Comparison of ENCODE assay signal across 11 mouse cellular contexts in genomic region chr10:61474344-61474743, GRCm38 (mm10). TPM values are rescaled to one million over a fixed set of nuclear protein-coding genes. Genes with fewer than 3 reads are reported as not detected.
DNase-seq lines count a peak whose midpoint lies in the region; ATAC-seq and TF ChIP-seq lines count a peak whose summit lies in the region.
"Had no signal": no experiment of that assay in that cellular context is flagged by ENCODE, and none has a peak within 500 bp of the region (broad histone marks: within the 10 kb centered on the region; RNA-seq: fewer than 3 reads in every experiment).

No protein-coding gene starts in this region.

- TF ChIP-seq POLR2A in thymus, adult 2 months (IDR thresholded peaks at IDR 0.05; ENCODE audit: control insufficient read depth, extremely low read depth, insufficient read depth, low read length, poor library complexity), result no peak

- H3K4me2 ChIP-seq in forebrain, embryonic 15.5 days (replicated peaks), result peak overlapping the region; percentile 97
- peak overlapping the region; percentile 78 for H3K4me2 ChIP-seq in neural tube, embryonic 15.5 days

- H3K9ac ChIP-seq in forebrain, embryonic 15.5 days (replicated peaks), result peak overlapping the region; percentile 82
- peak overlapping the region; percentile 6; the same call in 1 of the 2 replicates for H3K9ac ChIP-seq in neural tube, embryonic 15.5 days (replicated peaks)
- H3K9ac ChIP-seq: intestine, embryonic 15.5 days; lung, embryonic 15.5 days had no signal

- ATAC-seq in forebrain, embryonic 15.5 days (replicated peaks), result no peak
- no peak for ATAC-seq in neural tube, embryonic 15.5 days (ENCODE audit: low FRiP score)
- ATAC-seq: intestine, embryonic 15.5 days had no signal

- no peaks in the 10 kb centered on the region for H3K36me3 ChIP-seq in forebrain, embryonic 15.5 days
- no peaks in the 10 kb centered on the region for H3K36me3 ChIP-seq in macrophage (ENCODE audit: inconsistent target)
- no peaks in the 10 kb centered on the region for H3K36me3 ChIP-seq in neural tube, embryonic 15.5 days
- no peaks in the 10 kb centered on the region for H3K36me3 ChIP-seq in thymus, adult 2 months (ENCODE audit: control insufficient read depth, insufficient read depth, low read length)
- H3K36me3 ChIP-seq: intestine, embryonic 15.5 days; lung, embryonic 15.5 days had no signal

- peak; percentile 11 for DNase-seq in lung, postnatal 36 days
- no peak for DNase-seq in lung, postnatal 4 days
- DNase-seq in left cerebral cortex, adult 8-10 months (ENCODE audit: low spot score in 2 of 2), result no peak
- no peak for DNase-seq in thymus, adult 2 months
- DNase-seq: right cerebral cortex, postnatal 4 days had no signal

- H3K27ac ChIP-seq in forebrain, embryonic 15.5 days (replicated peaks), result no peak overlapping the region
- H3K27ac ChIP-seq in macrophage, result peak overlapping the region; percentile 16; the same call in 1 of the 2 replicates
- H3K27ac ChIP-seq in neural tube, embryonic 15.5 days (replicated peaks), result no peak overlapping the region
- H3K27ac ChIP-seq in thymus, adult 2 months (ENCODE audit: control insufficient read depth, insufficient read depth, low read length), result no peak overlapping the region
- H3K27ac ChIP-seq: intestine, embryonic 15.5 days; lung, embryonic 15.5 days had no signal

- no peaks in the 10 kb centered on the region for H3K9me3 ChIP-seq in forebrain, embryonic 15.5 days
- H3K9me3 ChIP-seq in neural tube, embryonic 15.5 days (replicated peaks), result no peaks in the 10 kb centered on the region
- H3K9me3 ChIP-seq: intestine, embryonic 15.5 days; lung, embryonic 15.5 days had no signal

- 74% methylated on average over 1 of the region's 1 CpGs for WGBS in forebrain, embryonic 15.5 days
- 9% methylated on average over 1 of the region's 1 CpGs for WGBS in macrophage (ENCODE audit: missing documents)
- WGBS in neural tube, embryonic 15.5 days, result 84% methylated on average over 1 of the region's 1 CpGs
- 71% methylated on average over 1 of the region's 1 CpGs for WGBS in thymus, adult 2 months

- H3K4me1 ChIP-seq in forebrain, embryonic 15.5 days, result peaks cover 29% of the 10 kb centered on the region
- peaks cover 23% of the 10 kb centered on the region for H3K4me1 ChIP-seq in neural tube, embryonic 15.5 days
- peaks cover 9% of the 10 kb centered on the region for H3K4me1 ChIP-seq in thymus, adult 2 months (replicated peaks; ENCODE audit: control insufficient read depth, insufficient read depth, low read length)

- H3K4me3 ChIP-seq in forebrain, embryonic 15.5 days, result peak overlapping the region; percentile 71
- no peak overlapping the region for H3K4me3 ChIP-seq in macrophage (ENCODE audit: inconsistent target)
- H3K4me3 ChIP-seq in neural tube, embryonic 15.5 days (replicated peaks), result peak overlapping the region; percentile 76; the same call in 1 of the 2 replicates
- no peak overlapping the region for H3K4me3 ChIP-seq in thymus, adult 2 months (ENCODE audit: control insufficient read depth, insufficient read depth, low read length)

- H3K27me3 ChIP-seq in forebrain, embryonic 15.5 days, result no peaks in the 10 kb centered on the region
- no peaks in the 10 kb centered on the region for H3K27me3 ChIP-seq in neural tube, embryonic 15.5 days (replicated peaks)
- H3K27me3 ChIP-seq in thymus, adult 2 months (ENCODE audit: control insufficient read depth, insufficient read depth, low read length), result no peaks in the 10 kb centered on the region
- H3K27me3 ChIP-seq: intestine, embryonic 15.5 days; lung, embryonic 15.5 days had no signal

- TF ChIP-seq CTCF in thymus, adult 2 months (IDR thresholded peaks at IDR 0.05; ENCODE audit: borderline replicate concordance, control insufficient read depth, extremely low read depth, insufficient read depth, low read length, poor library complexity), result no peak

- H3K79me2 ChIP-seq in macrophage (ENCODE audit: inconsistent target), result no peaks in the 10 kb centered on the region

RNA-seq across cellular contexts. Expression of gene Lrrc20, which starts 1.3 kb away (rescaled TPM):
- 22.1 and 23.0 TPM in 2 replicates for polyA plus RNA-seq in forebrain, embryonic 15.5 days (2015; fragmentation: Nextera tagmentation; extraction: Ambion mirVana)
- total RNA-seq in macrophage (2018; cell fraction: chromatin; rRNA removed), result 1 to 10 TPM in 13 of 26 experiments, under 1 TPM in 7, not detected in 6; 0.31 to 2.4 (median 1.1) TPM
- total RNA-seq in macrophage (2018; cell fraction: cytosol; rRNA removed), result 1 to 10 TPM; 2.8 to 6.3 (median 4.0) TPM
- 1 to 10 TPM in 23 of 26 experiments, under 1 TPM in 3; 0.58 to 4.5 (median 2.0) TPM for total RNA-seq in macrophage (2018; cell fraction: nucleus; rRNA removed)
- polyA plus RNA-seq in macrophage (2018), result 4.4 to 7.4 TPM (median 5.7 TPM) in 3 replicates
- 12.1 and 14.5 TPM in 2 replicates for polyA plus RNA-seq in neural tube, embryonic 15.5 days (2015; fragmentation: Nextera tagmentation; extraction: Ambion mirVana)
- 10 to 100 TPM; 18.8 to 22.2 (median 20.4) TPM for total RNA-seq in left cerebral cortex, adult 8-10 months (2022)
- polyA plus RNA-seq in thymus, adult 2 months (2012; rRNA removed), result 9.8 and 10.9 TPM in 2 replicates

RNA-seq across cellular contexts. Expression of gene Eif4ebp2, which starts 21.9 kb away (rescaled TPM):
- polyA plus RNA-seq in forebrain, embryonic 15.5 days (2015; fragmentation: Nextera tagmentation; extraction: Ambion mirVana), result 89.3 and 94.1 TPM in 2 replicates
- 10 to 100 TPM in 15 of 26 experiments, 1 to 10 TPM in 11; 2.9 to 45.4 (median 13.6) TPM for total RNA-seq in macrophage (2018; cell fraction: chromatin; rRNA removed)
- 100 to 1,000 TPM in 1 of 26 experiments, 10 to 100 TPM in 25; 25.7 to 101 (median 38.0) TPM for total RNA-seq in macrophage (2018; cell fraction: cytosol; rRNA removed)
- 10 to 100 TPM; 15.5 to 91.4 (median 29.0) TPM for total RNA-seq in macrophage (2018; cell fraction: nucleus; rRNA removed)
- 33.2 to 68.3 TPM (median 40.1 TPM) in 3 replicates for polyA plus RNA-seq in macrophage (2018)
- 44.1 and 57.0 TPM in 2 replicates for polyA plus RNA-seq in neural tube, embryonic 15.5 days (2015; fragmentation: Nextera tagmentation; extraction: Ambion mirVana)
- total RNA-seq in left cerebral cortex, adult 8-10 months (2022), result 10 to 100 TPM; 42.8 to 45.8 (median 44.4) TPM
- polyA plus RNA-seq in thymus, adult 2 months (2012; rRNA removed), result 277 and 313 TPM in 2 replicates

RNA-seq across cellular contexts. Expression of gene Nodal, which starts 56.6 kb away (rescaled TPM):
- 0.19 and 0.36 TPM in 2 replicates for polyA plus RNA-seq in forebrain, embryonic 15.5 days (2015; fragmentation: Nextera tagmentation; extraction: Ambion mirVana)
- not detected for total RNA-seq in macrophage (2018; cell fraction: chromatin; rRNA removed)
- total RNA-seq in macrophage (2018; cell fraction: cytosol; rRNA removed), result under 1 TPM in 5 of 26 experiments, not detected in 21; 0.07 to 0.15 (median 0.13) TPM
- not detected for total RNA-seq in macrophage (2018; cell fraction: nucleus; rRNA removed)
- not detected in 3 replicates for polyA plus RNA-seq in macrophage (2018)
- 0.14 and 0.23 TPM in 2 replicates for polyA plus RNA-seq in neural tube, embryonic 15.5 days (2015; fragmentation: Nextera tagmentation; extraction: Ambion mirVana)
- total RNA-seq in left cerebral cortex, adult 8-10 months (2022), result under 1 TPM; 0.21 to 0.30 (median 0.22) TPM
- polyA plus RNA-seq in thymus, adult 2 months (2012; rRNA removed), result 0.05 and 0.17 TPM in 2 replicates
- polyA plus RNA-seq: limb, embryonic 11.5 days had no signal

Comparison
In these comparisons a context has a peak if more than half of its experiments do, and no peak if none do; other contexts are left out.
1. H3K4me3 ChIP-seq: peak in forebrain, embryonic 15.5 days (single experiment) and neural tube, embryonic 15.5 days (single experiment); none in macrophage (single experiment) and thymus, adult 2 months (single experiment).